Mouse (Mus musculus) ES-E14 (cell line): ENCODE measurements at regions not wholly inside any gene's neighbourhood (a gene's known extent, or its start where the extent isn't known, plus 50 kb on each side); places are given as distances from the start of the nearest gene placed in this dataset.

ENCODE experiments used
- CHD2 ChIP-seq: IDR thresholded peaks from 2 replicates; pipeline ENCODE4 v1.6.1; 2014; ENCODE audit warnings: mild to moderate bottlenecking, low read depth, low read length, inconsistent platforms
- HCFC1 ChIP-seq: IDR thresholded peaks from 2 replicates; pipeline ENCODE4 v1.6.1; 2012; ENCODE audit warnings: low read length, inconsistent platforms, borderline replicate concordance; ENCODE audit not compliant: insufficient read depth
- MAFK ChIP-seq: IDR thresholded peaks from 2 replicates; pipeline ENCODE4 v1.6.1; 2014; ENCODE audit warnings: mild to moderate bottlenecking, low read depth, low read length, inconsistent platforms; ENCODE audit not compliant: insufficient read depth
- ZC3H11A ChIP-seq: IDR thresholded peaks from 2 replicates; pipeline ENCODE4 v1.6.1; 2012; ENCODE audit warnings: low read depth, mild to moderate bottlenecking, inconsistent platforms, low read length, borderline replicate concordance
- ZNF384 ChIP-seq: IDR thresholded peaks from 2 replicates; pipeline ENCODE4 v1.6.1; 2012; ENCODE audit warnings: low read depth, low read length, inconsistent platforms

DNA sequence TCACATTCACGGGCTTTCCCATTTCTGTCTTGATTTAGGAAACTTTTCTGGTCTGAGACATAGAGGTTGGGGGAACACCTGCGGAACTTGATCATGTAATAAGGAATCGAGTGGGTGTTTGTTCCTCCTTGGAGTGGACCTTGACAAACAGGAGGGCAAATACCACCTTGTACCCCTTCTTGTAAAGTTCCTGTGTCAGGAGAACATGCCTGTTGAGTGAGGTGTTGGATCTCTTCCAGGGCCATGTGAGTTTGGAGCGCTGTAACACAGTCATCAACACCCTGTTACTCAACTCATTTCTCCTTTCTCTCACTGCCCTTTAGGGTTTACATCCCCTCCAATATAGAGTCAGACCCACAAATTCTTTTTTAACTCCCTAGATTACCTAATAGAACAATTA lies 162.0 kb downstream of the Dact1 start:
- TF ChIP-seq HCFC1 (no peak), ZNF384 (no peak), MAFK (no peak), CHD2 (no peak), ZC3H11A (no peak)
